Mouse (Mus musculus) ES-E14 (cell line): ENCODE results near the gene Sebox.

Experiments
- MAFK ChIP-seq: IDR thresholded peaks from 2 replicates; pipeline ENCODE4 v1.6.1; 2014; ENCODE audit warnings: mild to moderate bottlenecking, low read depth, low read length, inconsistent platforms; ENCODE audit not compliant: insufficient read depth
- ZNF384 ChIP-seq: IDR thresholded peaks from 2 replicates; pipeline ENCODE4 v1.6.1; 2012; ENCODE audit warnings: low read depth, low read length, inconsistent platforms

DNA sequence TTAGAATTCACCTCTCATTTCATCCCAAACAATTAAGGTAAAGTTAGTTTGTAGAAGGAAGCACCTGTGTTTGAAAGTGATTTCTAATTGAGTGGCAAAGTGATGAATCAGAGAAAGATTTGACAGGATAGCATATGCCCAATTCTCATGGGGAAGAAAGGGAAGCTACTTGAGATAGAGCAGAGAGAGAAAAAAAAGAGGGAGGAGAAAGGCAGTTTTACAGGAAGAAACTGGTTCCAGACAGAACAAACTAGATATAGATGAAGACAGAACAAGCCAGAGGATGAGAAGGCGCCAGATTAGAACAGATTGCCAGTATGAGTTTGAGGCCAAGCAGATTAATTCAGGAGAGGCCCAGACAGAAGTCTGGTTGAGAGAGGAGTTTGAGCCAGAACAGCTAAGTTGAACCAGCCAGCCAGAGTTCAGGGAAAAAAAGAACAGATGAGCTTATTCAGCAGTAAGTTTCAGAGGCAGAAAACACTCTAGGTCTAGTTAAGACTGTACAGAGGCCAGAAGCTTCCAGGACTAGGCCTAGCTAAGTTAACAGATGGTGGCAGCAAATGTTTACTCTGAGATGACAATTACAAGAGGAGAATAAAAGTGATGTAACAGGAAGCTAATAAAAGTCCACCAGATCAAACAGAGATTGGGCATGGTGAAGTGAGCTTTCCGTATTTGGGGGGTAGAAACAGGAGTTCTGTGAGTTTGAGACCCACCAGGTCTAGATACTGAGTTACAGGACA lies 44.6 kb downstream of the Sebox start:
- no peak for TF ChIP-seq MAFK
- no peak for TF ChIP-seq ZNF384
